Comparison of ENCODE assay signal across 8 mouse cellular contexts in the genomic region with DNA sequence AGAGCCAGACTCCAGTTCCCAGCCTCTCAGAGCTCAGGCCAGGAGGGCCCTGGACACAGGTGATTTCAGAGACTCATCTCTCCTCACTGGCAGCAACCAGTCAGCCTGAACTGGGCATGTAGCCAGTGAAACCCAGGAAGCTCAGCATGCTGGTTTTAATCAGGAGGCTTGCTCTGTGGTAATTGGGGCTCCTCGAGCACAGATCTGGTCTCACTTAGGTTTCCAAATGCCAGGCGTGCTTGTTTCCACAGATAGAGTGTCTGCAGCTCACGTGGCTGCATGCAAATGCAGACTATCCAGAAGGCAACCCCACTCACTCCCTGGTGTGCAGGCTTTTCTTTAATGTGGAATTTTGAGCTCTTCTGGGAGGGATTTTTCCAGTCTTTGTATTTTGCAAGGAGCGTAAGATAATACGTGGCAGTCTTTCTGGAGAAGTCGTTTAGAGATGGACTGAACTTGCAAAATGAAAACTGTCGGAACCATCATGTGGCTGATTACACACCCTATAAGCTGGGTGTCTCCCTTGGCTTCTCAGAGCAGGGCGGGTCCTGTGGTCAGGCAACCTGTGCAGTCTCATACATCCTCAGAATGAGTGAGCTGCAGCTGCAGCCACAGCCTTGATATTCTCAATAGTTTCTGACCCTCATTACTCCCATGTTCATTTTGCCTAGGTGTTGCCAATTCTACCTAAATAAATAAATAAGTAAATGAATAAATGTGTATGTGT. TPM values are rescaled to one million over a fixed set of nuclear protein-coding genes. Genes with fewer than 3 reads are reported as not detected.
DNase-seq lines count a peak whose midpoint lies in the region; ATAC-seq lines count a peak whose summit lies in the region.

No protein-coding gene starts in this region.

- H3K9ac ChIP-seq in hindbrain, embryonic 13.5 days, result no peak overlapping the region

- no peak overlapping the region for H3K4me3 ChIP-seq in hindbrain, embryonic 13.5 days

- DNase-seq in CD8-positive naive resting alpha-beta T cell, adult 2 months (ENCODE audit: low read depth in 2 of 2, low spot score in 2 of 2), result peak; percentile 18 to 29
- DNase-seq in adipocyte (ENCODE audit: low spot score), result peak; percentile 55
- DNase-seq in frontal cortex, adult 2 months (ENCODE audit: extremely low spot score in 1 of 2, low spot score in 1 of 2), result peak; percentile 48 to 57
- peak; percentile 71 for DNase-seq in layer of hippocampus, adult 9-11 months
- no peak for DNase-seq in yolk sac, embryonic 10.5 days (ENCODE audit: low spot score)
- no peak for DNase-seq in spleen, adult 12 weeks (ENCODE audit: low spot score)

- H3K4me1 ChIP-seq in hindbrain, embryonic 13.5 days (replicated peaks), result peaks cover 21% of the 10 kb centered on the region

- no peaks in the 10 kb centered on the region for H3K36me3 ChIP-seq in hindbrain, embryonic 13.5 days

- peak; percentile 52; the same call in 1 of the 2 replicates for ATAC-seq in hindbrain, embryonic 13.5 days (ENCODE audit: low FRiP score)
- peak; percentile 40 for ATAC-seq in megakaryocyte progenitor cell, adult 5-6 weeks (replicated peaks; ENCODE audit: poor library complexity)

- 45% methylated on average over 8 of the region's 8 CpGs for WGBS in hindbrain, embryonic 13.5 days

- H3K4me2 ChIP-seq in hindbrain, embryonic 13.5 days, result peak overlapping the region; percentile 16; the same call in 1 of the 2 replicates

- no peaks in the 10 kb centered on the region for H3K9me3 ChIP-seq in hindbrain, embryonic 13.5 days

- peak overlapping the region; percentile 66 for H3K27ac ChIP-seq in hindbrain, embryonic 13.5 days

- no peaks in the 10 kb centered on the region for H3K27me3 ChIP-seq in hindbrain, embryonic 13.5 days

RNA-seq across cellular contexts. Expression of gene Abtb2, which starts 34.2 kb away (rescaled TPM):
- polyA plus RNA-seq in frontal cortex, adult 2 months (2012; rRNA removed), result 12.0 TPM in 2 replicates
- 10.9 and 13.1 TPM in 2 replicates for polyA plus RNA-seq in hindbrain, embryonic 13.5 days (2015; fragmentation: Nextera tagmentation; extraction: Ambion mirVana)
- total RNA-seq in megakaryocyte progenitor cell, adult 5-6 weeks (2015), result 0.10 and 0.44 TPM in 2 replicates
- 0.24 and 0.54 TPM in 2 replicates for total RNA-seq in megakaryocyte progenitor cell, adult 5-6 weeks (2017)

Comparison
In these comparisons a context has a peak if more than half of its experiments do, and no peak if none do; other contexts are left out.
1. DNase-seq: peak in CD8-positive naive resting alpha-beta T cell, adult 2 months (2 of 2), adipocyte (single experiment), frontal cortex, adult 2 months (2 of 2) and layer of hippocampus, adult 9-11 months (single experiment); none in yolk sac, embryonic 10.5 days (single experiment) and spleen, adult 12 weeks (single experiment).